Mouse (Mus musculus) cortical plate, adult 2 months (tissue): ENCODE data around the gene Cycs. TPM values are rescaled to one million over a fixed set of nuclear protein-coding genes. Genes with fewer than 3 reads are reported as not detected.
"Not testable (repeated sequence)": the region's sequence is repeated elsewhere in the genome, so short reads cannot be mapped to it uniquely, and the experiment has no call there.

ENCODE experiments used
- H3K27ac ChIP-seq: fragments of 200-500 bp; 2 replicates; pipeline ENCODE4 v1.5.1; 2012; ENCODE audit warnings: low read length, control low read depth, inconsistent platforms; ENCODE audit not compliant: insufficient read depth
- H3K4me1 ChIP-seq: fragments of 200-500 bp; 2 replicates; pipeline ENCODE4 v1.6.1; 2011; ENCODE audit warnings: low read length; ENCODE audit not compliant: control insufficient read depth, insufficient read depth
- H3K4me3 ChIP-seq: fragments of 200-500 bp; 2 replicates; pipeline ENCODE4 v1.5.1; 2011; ENCODE audit warnings: mild to moderate bottlenecking, low read length, control low read depth; ENCODE audit not compliant: insufficient read depth
- CTCF ChIP-seq: fragments of 200-500 bp; IDR thresholded peaks from 2 replicates; pipeline ENCODE4 v1.5.1; 2011; ENCODE audit warnings: mild to moderate bottlenecking, control low read depth, low read length; ENCODE audit not compliant: insufficient read depth; ENCODE audit errors: extremely low read depth
- POLR2A ChIP-seq: fragments of 200-500 bp; IDR thresholded peaks from 2 replicates; pipeline ENCODE4 v1.6.1; 2011; ENCODE audit warnings: mild to moderate bottlenecking, low read length, control low read depth; ENCODE audit not compliant: insufficient read depth; ENCODE audit errors: extremely low read depth
- polyA plus RNA-seq: library from polyadenylated mRNA; depleted of rRNA; stranded (reverse); fragments of >200 nt; gene quantifications from 2 replicates; pipeline ENCODE4 v1.2.3, GENCODE M21; 2012

The Cycs gene
- polyA plus RNA-seq, 1 experiment: 61.1 TPM

DNA sequence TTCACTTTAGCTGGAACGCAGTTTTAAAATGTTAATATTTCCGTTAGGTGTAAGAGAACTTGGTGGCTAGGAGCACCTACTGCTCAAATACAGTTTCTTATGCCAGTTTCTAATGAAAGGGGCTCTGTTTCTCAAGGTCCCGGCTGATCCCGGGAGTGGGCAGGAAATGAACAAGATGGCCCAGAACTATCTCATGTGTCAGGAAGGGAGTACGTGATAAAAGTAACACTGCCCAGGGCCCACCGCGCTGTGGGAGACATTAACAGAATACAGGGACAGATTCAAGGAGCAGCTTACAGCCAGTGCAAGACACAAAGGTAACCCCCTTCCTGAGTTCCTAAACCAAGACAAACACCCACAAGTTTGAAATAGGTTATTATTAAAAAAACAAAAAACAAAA is 19.4 kb upstream of the Cycs start:
- Histone ChIP-seq H3K4me3 (no peak overlapping the region), H3K4me1 (no peaks in the 10 kb centered on the region), H3K27ac (no peak overlapping the region)
- TF ChIP-seq POLR2A (no peak), CTCF (no peak)

DNA sequence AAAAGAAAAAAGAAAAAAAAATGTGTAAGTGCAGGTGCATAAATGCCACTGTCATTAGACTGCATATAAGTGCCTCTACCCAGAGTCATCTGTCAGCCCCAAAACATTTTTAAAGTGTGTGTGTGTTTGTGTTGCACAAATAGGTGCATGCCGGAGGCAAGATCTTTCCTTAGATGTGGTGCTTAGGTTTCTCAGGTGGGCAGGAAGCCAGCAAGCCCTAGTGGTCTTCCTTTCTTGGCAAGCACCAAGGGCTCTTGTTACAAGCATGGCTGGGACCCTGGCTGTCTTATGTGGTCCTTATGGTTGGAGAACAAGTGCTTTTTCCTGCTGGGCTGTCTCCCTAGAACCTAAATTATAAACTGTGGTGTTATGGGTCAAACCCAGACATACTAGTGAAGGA is 5.3 kb upstream of the Cycs start:
- TF ChIP-seq CTCF (no peak), POLR2A (no peak)
- Histone ChIP-seq H3K4me1 (no peaks in the 10 kb centered on the region), H3K27ac (no peak overlapping the region), H3K4me3 (no peak overlapping the region)

DNA sequence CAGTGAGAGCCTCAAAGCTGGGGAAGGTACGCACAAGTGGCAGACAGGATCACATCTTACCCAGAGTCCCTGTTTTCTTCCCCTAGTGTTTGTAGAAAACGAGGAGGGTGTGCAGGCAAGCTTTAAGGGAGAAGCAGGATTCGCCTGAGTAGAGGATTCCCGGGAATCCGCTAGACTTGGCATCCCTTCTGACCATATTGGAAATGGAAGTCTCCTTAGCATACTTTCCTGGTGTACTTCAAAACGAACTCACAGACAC is 588 bp upstream of the Cycs start:
- H3K4me1 ChIP-seq: no peaks in the 10 kb centered on the region
- TF ChIP-seq POLR2A: no peak
- no peak for TF ChIP-seq CTCF
- peak overlapping the region; percentile 69 for H3K4me3 ChIP-seq
- H3K27ac ChIP-seq: peak overlapping the region; percentile 87

DNA sequence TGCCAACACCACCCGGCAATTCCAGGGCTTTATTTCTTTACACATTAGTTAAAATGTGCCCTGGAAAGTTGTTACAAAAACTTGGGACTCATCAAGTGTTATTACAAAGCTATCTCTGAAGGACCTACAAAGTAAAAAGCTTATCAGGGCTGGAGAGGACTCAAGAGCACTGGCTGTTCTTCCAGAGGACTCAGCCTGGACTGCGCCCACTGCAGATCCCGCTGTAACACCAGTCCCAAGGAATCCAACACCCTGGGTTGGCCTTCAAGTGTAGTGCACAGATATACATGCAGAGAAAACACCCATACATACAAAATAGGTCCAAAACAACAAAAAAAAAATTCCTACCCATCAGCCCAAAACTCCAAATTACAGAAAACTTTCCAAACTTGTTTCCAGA is 2.7 kb downstream of the Cycs start:
- TF ChIP-seq CTCF (no peak), POLR2A (0 out of 2 replicates have a peak, but pooled peaks have one; percentile 8)

DNA sequence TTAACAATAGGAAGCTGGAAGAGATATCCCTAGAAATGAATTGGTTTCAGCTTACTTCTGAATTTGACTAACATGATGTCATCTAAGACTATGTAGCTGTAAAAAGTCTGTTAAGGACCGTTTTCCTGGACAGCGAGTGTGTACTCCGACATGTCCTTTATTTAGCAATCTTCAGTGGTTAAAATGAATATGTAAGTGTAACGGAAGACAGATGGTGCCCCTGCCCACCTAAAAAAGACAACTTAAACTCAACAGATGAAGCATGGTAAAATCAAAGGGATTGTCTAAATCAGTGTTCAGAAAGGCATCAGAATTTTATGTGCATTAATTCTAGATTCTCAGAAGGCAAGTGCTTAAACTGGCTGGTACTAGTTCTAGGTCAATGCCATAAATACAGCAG is 3.9 kb downstream of the Cycs start:
- Histone ChIP-seq H3K4me3 (no peak overlapping the region), H3K4me1 (no peaks in the 10 kb centered on the region), H3K27ac (no peak overlapping the region)
- TF ChIP-seq POLR2A (no peak), CTCF (no peak)

More for the DNA sequence above, 2.7 kb downstream of the Cycs start:
- Histone ChIP-seq H3K27ac (no peak overlapping the region), H3K4me1 (no peaks in the 10 kb centered on the region), H3K4me3 (no peak overlapping the region)

DNA sequence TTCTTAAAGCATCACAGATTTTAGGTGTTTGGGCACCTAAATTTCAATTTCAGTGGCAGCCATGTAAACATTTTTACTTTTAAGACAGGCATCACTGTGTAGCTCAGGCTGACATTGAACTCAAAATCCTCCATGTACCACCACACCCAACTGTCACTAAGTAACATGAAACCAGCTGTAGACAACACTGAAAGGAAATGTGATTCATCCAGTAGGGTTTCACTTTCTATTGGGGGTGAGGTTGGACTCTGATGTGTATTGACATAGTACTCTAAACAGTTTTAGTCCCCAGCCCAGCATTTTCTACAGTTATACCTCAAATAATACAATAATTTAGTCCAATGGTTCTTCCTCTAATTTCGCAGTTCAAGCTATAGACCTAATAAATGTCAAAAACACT is 5.6 kb downstream of the Cycs start:
- no peaks in the 10 kb centered on the region for H3K4me1 ChIP-seq
- H3K4me3 ChIP-seq: no peak overlapping the region
- TF ChIP-seq CTCF (no peak), POLR2A (no peak)
- no peak overlapping the region for H3K27ac ChIP-seq

DNA sequence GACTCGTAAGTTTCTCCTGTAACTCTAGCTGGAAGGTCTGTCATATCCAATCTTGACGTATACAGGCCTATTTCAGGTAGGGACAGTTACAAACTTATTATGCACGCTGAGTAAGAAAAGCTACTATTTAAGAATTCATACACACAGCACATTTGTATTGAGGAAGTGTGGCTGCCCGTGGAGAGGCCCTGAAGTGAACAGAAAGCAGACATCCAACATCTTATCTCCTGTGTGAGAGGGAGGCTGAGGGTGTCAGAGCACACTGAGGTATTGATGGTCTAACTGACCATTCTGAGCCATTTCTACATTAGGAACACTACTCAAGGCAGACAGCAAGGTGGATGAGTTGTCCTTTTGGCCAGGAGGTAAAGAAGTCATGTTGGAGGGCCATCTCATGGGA is 7.5 kb downstream of the Cycs start:
- TF ChIP-seq CTCF (no peak), POLR2A (no peak)
- H3K27ac ChIP-seq: no peak overlapping the region
- no peak overlapping the region for H3K4me3 ChIP-seq
- H3K4me1 ChIP-seq: no peaks in the 10 kb centered on the region

DNA sequence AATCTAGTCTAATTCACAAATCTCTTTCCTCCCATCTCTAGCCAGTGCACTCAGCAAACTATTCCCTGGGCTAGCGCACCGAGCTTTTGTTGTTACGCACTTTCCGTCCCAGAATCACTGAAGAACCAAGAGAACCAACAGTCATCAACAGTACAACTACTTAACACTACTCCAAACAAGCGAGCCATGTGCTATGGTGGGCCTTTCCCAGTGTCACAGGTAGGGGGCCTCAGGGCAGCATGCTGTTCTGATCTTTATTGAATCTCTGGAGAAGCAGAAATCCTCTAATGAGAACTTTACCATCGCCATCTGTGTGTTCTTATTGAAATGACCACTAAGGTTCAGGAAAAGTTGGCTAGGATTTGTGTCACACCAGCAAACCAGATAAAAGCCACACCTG is 8.8 kb downstream of the Cycs start:
- Histone ChIP-seq H3K4me1 (no peaks in the 10 kb centered on the region), H3K27ac (no peak overlapping the region), H3K4me3 (no peak overlapping the region)
- TF ChIP-seq POLR2A (no peak), CTCF (no peak)

DNA sequence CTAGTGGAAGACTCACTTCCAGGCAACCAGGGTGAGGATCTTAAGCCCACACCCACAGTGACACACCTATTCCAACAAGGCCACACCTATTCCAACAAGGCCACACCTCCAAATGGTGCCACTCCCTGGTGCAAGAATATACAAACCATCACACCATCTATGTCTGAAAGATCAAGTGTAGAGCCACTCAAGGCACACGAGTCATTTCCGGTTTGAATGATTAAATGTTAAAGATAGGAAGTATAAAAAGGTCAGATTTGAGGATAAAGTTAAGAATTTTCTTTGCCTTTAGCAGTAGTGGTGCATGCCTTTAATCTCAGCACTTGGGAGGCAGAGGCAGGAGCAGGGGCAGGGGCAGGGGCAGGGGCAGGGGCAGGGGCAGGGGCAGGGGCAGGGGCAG is 12.1 kb downstream of the Cycs start:
- not testable (repeated sequence) for H3K27ac ChIP-seq, H3K4me3 ChIP-seq, H3K4me1 ChIP-seq

DNA sequence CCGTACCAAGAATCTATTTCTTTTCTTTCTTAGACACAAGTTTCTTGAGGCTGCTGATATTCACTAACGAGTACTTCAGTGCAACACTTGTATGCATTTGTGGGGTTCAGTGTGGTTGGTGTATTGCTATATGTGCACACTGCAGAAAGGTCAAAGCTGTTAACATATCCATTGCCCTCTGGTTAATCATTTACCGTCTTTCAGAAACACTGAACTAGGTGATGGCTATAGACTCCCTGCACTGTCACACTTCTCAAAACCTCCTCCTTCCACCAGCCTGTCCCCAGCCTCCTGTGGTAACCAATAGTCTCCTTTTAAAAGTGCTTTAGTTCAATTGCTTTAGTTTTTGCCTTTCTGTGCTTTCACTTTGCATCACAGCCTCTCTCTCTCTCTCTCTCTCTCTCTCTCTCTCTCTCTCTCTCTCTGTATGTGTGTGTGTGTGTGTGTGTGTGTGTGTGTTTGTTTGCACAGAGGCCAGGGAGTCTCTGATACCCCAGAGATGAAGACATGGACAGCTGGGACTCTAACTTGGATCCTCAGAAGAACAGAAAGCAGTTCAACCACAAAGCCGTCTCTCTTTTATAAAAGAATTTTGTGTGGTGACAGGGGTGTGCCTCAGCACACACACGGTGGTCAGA is 13.3 kb downstream of the Cycs start:
- H3K4me1 ChIP-seq: no peaks in the 10 kb centered on the region
- H3K27ac ChIP-seq: no peak overlapping the region
- H3K4me3 ChIP-seq: no peak overlapping the region
- no peak for TF ChIP-seq POLR2A
- TF ChIP-seq CTCF: no peak

DNA sequence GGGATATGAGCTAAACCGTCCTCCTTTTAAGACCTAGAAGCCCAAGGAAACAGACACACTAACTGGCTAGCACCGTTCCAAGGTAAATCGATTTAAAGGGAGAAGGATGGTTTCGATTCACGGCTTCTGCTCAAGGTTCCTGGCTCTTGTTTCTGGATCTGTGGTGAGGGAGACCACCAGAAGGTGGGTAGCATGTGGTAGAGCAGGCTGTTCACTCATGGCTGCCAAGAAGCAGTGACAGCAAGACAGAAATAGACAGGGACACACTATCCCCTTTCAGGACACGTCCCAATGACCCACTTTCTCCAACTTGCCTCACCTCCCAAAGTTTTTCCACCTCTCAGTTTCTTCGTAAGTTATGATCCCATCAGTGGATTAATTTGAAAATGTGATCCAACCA is 16.5 kb downstream of the Cycs start:
- Histone ChIP-seq H3K27ac (no peak overlapping the region), H3K4me1 (no peaks in the 10 kb centered on the region), H3K4me3 (no peak overlapping the region)
- no peak for TF ChIP-seq CTCF
- TF ChIP-seq POLR2A: no peak
